Mouse (Mus musculus) midbrain, embryonic 13.5 days (tissue): Measurements from ENCODE around the gene 1110032A03Rik. TPM values are rescaled to one million over a fixed set of nuclear protein-coding genes. Genes with fewer than 3 reads are reported as not detected.

Experiments used
- ATAC-seq: fragments of 200-750 bp; cut with Nextera tagmentation; 2 replicates; pipeline ENCODE4 v1.8.0; 2017; ENCODE audit warnings: mild to moderate bottlenecking, moderate TSS enrichment, moderate library complexity
- H3K27ac ChIP-seq: fragments of 300-500 bp; sonication (generic); 2 replicates; pipeline ENCODE4 v1.5.1; 2015; ENCODE audit warnings: inconsistent platforms, mild to moderate bottlenecking, moderate library complexity
- H3K27me3 ChIP-seq: fragments of 300-500 bp; sonication (generic); 2 replicates; pipeline ENCODE4 v1.6.1; 2015; ENCODE audit warnings: mild to moderate bottlenecking, inconsistent platforms
- H3K36me3 ChIP-seq: fragments of 300-500 bp; sonication (generic); 2 replicates; pipeline ENCODE4 v1.6.1; 2015; ENCODE audit warnings: mild to moderate bottlenecking, inconsistent platforms
- H3K4me1 ChIP-seq: fragments of 300-500 bp; sonication (generic); replicated peaks from 2 replicates; pipeline ENCODE4 v1.6.1; 2015; ENCODE audit warnings: inconsistent platforms
- H3K4me2 ChIP-seq: fragments of 300-500 bp; sonication (generic); replicated peaks from 2 replicates; pipeline ENCODE4 v1.6.1; 2015; ENCODE audit warnings: moderate library complexity, mild to moderate bottlenecking, inconsistent platforms
- H3K4me3 ChIP-seq: fragments of 300-500 bp; sonication (generic); replicated peaks from 2 replicates; pipeline ENCODE4 v1.5.1; 2015; ENCODE audit warnings: mild to moderate bottlenecking, inconsistent platforms
- H3K9ac ChIP-seq: fragments of 300-500 bp; sonication (generic); replicated peaks from 2 replicates; pipeline ENCODE4 v1.6.1; 2015; ENCODE audit warnings: mild to moderate bottlenecking, inconsistent platforms
- H3K9me3 ChIP-seq: fragments of 300-500 bp; sonication (generic); 2 replicates; pipeline ENCODE4 v1.6.1; 2016; ENCODE audit warnings: mild to moderate bottlenecking, inconsistent platforms
- WGBS: fragments of 180-500 bp; shearing (Covaris S2); methylation state at CpG from one replicate; pipeline ENCODE4 v1.1.7; 2015; 5-methylcytosine and 5-hydroxymethylcytosine counted together
- polyA plus RNA-seq: library from polyadenylated mRNA; unstranded; fragments of >200 nt; fragmentation: Nextera tagmentation; extraction: Ambion mirVana; gene quantifications from 2 replicates; pipeline ENCODE4 v1.2.1, GENCODE M21; 2015

Gene 1110032A03Rik
- polyA plus RNA-seq, 1 experiment from 2014 or later: 59.9 TPM

DNA sequence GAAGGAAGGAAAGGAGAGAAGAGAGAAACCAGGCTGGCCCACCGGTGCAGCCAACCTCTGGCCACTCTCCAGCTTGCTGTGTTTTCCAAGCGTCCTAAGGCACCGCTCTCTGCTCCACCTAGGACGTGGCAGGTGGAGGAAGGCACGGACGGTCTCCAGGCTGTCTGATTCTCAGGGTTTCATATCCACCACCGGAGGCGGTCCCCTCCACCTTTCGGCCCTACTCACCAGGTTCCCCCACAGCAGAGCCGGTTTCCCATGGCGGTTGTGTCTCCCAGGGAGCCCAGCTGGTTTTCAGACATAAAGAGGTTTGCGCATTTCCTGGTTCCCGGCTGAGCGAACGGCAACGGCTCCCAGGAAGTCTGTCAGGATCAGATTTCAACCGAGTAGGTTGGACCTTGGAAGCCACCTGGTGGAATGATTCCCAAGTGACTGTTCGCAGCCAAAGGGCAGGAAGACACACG, 29.1 kb downstream of the 1110032A03Rik start, which contains the start of gene 2310030G06Rik:
Gene 2310030G06Rik, minus strand, starts transcription at position 323 of the 464 bp plus-strand sequence.
- Histone ChIP-seq H3K4me1 (peaks cover 9% of the 10 kb centered on the region; the same call in 1 of the 2 replicates), H3K36me3 (no peaks in the 10 kb centered on the region), H3K4me3 (peak within 1 kb of the TSS; percentile 37), H3K9me3 (no peaks in the 10 kb centered on the region), H3K9ac (peak within 1 kb of the TSS; percentile 30; the same call in 1 of the 2 replicates), H3K27me3 (peaks cover 13% of the 10 kb centered on the region; the same call in 1 of the 2 replicates), H3K27ac (no peak within 1 kb of the TSS), H3K4me2 (peak within 1 kb of the TSS; percentile 57)
- WGBS: 2% methylated on average over 19 of the region's 19 CpGs
- ATAC-seq: no peak

DNA sequence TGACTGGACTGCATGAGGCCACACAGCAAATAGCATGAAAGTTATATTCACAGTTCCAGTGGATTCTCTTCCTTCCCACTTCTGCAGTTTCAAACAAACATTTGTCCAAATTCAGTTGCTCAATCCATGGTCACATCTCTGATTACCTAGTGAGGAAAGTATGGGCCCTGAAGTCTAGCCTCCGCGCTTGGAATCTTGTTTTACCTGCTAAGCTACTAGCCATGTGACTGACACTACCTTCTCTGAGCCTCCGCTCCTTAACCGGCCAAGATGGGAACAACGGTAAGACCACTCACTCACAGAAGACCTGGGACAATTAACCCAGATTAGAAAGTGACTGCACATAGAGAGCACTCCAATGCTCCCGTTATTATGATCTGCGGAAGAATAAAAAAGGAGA, 29.5 kb downstream of the 1110032A03Rik start:
- Histone ChIP-seq H3K4me3 (peak overlapping the region; percentile 37), H3K27ac (no peak overlapping the region), H3K4me1 (peaks cover 9% of the 10 kb centered on the region; the same call in 1 of the 2 replicates), H3K9me3 (no peaks in the 10 kb centered on the region), H3K27me3 (peaks cover 13% of the 10 kb centered on the region; the same call in 1 of the 2 replicates), H3K4me2 (peak overlapping the region; percentile 57), H3K36me3 (no peaks in the 10 kb centered on the region), H3K9ac (no peak overlapping the region; the same call in 1 of the 2 replicates)
- ATAC-seq: no peak
- 15% methylated on average over 7 of the region's 7 CpGs for WGBS

DNA sequence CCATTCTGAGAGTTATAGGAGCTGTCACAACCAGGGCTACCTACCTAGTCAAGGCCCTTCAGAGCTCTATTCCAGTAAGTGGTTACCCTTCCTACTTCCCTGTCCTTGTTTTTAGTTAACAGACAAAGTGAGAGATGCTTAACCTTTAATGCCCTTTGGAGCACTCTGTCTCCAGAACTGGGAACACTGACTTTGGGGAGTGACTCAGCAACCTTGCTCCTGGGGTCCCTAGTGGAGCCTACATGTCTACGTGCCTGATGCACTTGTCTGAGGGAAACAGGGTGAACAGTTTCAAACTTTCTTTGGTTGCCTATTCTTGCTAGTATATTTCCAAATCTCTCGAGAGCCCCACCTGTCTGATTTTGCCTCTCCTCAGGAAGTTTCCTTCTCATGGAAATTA, 32.6 kb downstream of the 1110032A03Rik start:
- H3K27me3 ChIP-seq: peaks cover 13% of the 10 kb centered on the region; the same call in 1 of the 2 replicates
- H3K4me3 ChIP-seq: no peak overlapping the region
- 77% methylated on average over 2 of the region's 2 CpGs for WGBS
- H3K36me3 ChIP-seq: no peaks in the 10 kb centered on the region
- no peak overlapping the region for H3K9ac ChIP-seq
- no peak overlapping the region for H3K4me2 ChIP-seq
- no peaks in the 10 kb centered on the region for H3K9me3 ChIP-seq
- peaks cover 17% of the 10 kb centered on the region for H3K4me1 ChIP-seq
- ATAC-seq: no peak
- no peak overlapping the region for H3K27ac ChIP-seq

DNA sequence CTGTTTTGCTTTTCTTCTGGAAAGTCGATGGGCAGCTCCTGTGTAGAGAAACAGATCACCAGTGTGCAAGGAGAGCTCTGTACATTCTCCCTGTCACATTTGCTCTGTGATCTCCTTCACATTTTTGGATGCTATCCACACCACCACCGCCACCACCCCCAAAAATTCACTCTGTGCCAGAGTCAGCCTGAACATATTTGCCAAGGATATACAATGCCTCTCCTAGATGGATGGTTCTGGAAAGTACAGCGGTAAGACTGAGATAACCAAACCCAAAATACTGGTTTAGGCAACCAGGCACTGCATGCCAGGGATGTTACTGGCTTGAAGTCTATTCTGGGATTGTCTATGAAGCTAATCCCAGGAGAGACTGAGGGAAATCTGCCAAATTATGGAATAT, 33.1 kb downstream of the 1110032A03Rik start:
- Histone ChIP-seq H3K4me1 (peaks cover 17% of the 10 kb centered on the region), H3K27me3 (peaks cover 10% of the 10 kb centered on the region; the same call in 1 of the 2 replicates), H3K9ac (no peak overlapping the region), H3K27ac (no peak overlapping the region), H3K9me3 (no peaks in the 10 kb centered on the region), H3K4me3 (no peak overlapping the region), H3K36me3 (no peaks in the 10 kb centered on the region), H3K4me2 (no peak overlapping the region)
- no peak for ATAC-seq
- 93% methylated on average over 3 of the region's 3 CpGs for WGBS

DNA sequence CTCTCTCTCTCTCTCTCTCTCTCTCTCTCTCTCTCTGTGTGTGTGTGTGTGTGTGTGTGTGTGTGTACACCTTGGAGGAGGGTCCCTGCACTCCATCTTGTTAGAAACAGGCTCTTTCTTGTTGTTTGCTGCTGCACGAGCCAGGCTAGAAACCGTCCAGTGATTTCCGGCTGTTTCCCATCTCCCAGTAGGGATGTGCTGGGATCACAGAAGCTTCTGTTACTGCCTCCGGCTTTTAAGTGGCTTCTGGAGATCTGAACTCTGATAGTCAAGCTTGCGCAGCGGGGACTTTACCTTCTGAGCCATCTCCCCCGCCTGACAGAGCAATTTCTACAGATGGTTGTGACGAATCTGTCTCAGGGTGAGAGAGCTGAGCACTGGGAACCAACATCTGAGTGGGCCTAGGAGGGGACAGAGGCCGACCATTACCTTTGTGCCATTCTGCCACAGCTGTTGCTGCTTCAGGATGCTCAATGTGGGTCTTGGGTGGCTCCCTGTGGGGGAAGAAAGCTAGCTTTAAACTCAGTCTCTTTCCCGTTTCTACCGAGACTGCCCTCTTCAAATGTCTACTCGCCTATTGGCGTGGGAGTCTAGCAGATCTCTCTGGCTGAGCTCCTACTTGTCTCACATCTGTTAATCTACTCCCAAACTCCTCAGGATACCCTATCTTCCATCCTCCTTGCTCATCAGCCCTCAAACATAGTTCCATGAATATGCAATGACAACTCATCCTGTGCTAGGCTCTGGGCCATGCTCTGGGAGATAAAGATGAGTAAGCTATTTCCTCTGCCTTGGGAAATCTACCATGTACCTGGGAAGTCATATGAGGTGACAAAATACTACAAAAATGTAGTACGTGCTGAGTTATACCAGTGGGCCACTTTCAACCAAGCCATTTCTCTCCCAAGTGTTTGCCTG, 34.2 kb downstream of the 1110032A03Rik start:
- H3K9me3 ChIP-seq: no peaks in the 10 kb centered on the region
- H3K4me1 ChIP-seq: peaks cover 13% of the 10 kb centered on the region
- H3K9ac ChIP-seq: no peak overlapping the region
- WGBS: 90% methylated on average over 14 of the region's 14 CpGs
- H3K27me3 ChIP-seq: peaks cover 3% of the 10 kb centered on the region; the same call in 1 of the 2 replicates
- H3K27ac ChIP-seq: no peak overlapping the region
- H3K36me3 ChIP-seq: no peaks in the 10 kb centered on the region
- H3K4me2 ChIP-seq: no peak overlapping the region
- no peak for ATAC-seq
- H3K4me3 ChIP-seq: no peak overlapping the region

DNA sequence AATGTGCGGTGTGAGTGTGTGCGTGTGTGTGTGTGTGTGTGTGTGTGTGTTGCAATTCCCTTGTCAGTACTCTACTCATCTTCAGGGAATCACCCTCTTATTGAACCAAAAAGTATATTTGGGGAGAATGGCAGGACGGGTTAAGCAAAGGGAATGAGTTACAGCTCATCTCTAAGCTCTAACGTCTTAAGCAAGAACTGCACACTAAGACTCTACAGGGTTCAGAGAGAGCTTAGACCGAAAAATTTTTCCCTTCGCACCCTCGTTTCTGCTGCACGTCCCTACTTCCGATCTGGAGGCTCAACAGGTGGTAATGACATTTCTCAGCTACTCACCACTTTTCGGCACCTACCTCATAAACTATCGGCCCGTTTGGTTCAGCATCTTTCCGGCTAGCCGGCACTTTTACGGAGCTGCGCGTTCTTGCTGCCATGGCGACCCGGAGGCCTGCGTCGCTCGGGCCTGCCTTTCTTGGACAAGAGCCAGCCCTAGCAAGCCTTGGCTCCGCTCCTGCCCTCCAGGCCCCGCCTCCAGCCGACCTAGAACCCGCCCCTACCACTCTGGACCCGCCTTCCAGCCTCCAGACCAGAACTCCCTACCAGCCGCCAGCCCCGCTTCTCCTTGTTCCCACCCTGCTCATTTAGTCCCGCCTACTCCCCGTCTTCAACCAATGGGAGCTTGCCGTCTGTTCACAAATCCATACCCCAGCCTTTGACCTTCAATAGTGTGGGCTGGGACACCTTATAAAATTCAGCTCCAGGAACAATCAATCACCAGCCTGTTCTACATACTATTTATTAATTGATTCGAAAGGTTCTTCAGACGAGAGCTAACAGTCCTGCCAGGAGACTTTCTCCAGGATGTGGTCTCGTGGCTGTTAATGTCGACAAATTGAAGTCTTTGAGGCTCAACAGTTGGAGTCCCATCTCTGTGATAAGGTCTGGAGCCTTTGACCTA, 36.1 kb downstream of the 1110032A03Rik start, which contains the start of gene Dixdc1:
Gene Dixdc1, minus strand, starts transcription at position 604 of the 957 bp plus-strand sequence.
- no peaks in the 10 kb centered on the region for H3K36me3 ChIP-seq
- H3K4me2 ChIP-seq: peak within 1 kb of the TSS; percentile 59
- peak within 1 kb of the TSS; percentile 34 for H3K4me3 ChIP-seq
- peaks cover 13% of the 10 kb centered on the region for H3K4me1 ChIP-seq
- ATAC-seq: peak; percentile 97
- H3K27ac ChIP-seq: no peak within 1 kb of the TSS
- H3K27me3 ChIP-seq: no peaks in the 10 kb centered on the region
- no peak within 1 kb of the TSS for H3K9ac ChIP-seq
- H3K9me3 ChIP-seq: no peaks in the 10 kb centered on the region
- WGBS: 15% methylated on average over 36 of the region's 36 CpGs

DNA sequence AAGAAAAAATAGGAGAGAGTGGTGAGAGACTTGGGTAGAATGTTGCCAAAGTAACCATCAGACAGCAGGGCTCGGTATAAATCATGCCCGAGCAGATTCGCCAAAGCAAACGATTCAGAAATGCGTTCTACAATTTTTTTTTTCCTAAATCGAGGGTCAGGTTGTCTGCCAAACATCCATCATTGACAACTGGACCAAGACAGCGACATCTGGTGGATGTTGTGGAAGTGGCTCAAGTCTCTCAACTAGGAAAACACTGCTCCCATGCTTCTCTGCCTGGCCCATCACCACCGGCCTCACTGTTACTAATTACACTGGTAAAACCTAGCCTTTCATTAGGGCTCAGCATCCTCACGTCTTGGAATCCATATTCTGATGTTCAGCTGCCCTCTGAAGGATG, 40.3 kb downstream of the 1110032A03Rik start:
- no peaks in the 10 kb centered on the region for H3K9me3 ChIP-seq
- 4% methylated on average over 9 of the region's 9 CpGs for WGBS
- no peak overlapping the region for H3K27ac ChIP-seq
- H3K4me2 ChIP-seq: peak overlapping the region; percentile 38
- H3K4me1 ChIP-seq: peaks cover 27% of the 10 kb centered on the region
- H3K36me3 ChIP-seq: no peaks in the 10 kb centered on the region
- H3K27me3 ChIP-seq: no peaks in the 10 kb centered on the region
- H3K9ac ChIP-seq: no peak overlapping the region
- 0 out of 2 replicates have a peak overlapping the region, but pooled peaks have one; percentile 4 for H3K4me3 ChIP-seq
- ATAC-seq: no peak

DNA sequence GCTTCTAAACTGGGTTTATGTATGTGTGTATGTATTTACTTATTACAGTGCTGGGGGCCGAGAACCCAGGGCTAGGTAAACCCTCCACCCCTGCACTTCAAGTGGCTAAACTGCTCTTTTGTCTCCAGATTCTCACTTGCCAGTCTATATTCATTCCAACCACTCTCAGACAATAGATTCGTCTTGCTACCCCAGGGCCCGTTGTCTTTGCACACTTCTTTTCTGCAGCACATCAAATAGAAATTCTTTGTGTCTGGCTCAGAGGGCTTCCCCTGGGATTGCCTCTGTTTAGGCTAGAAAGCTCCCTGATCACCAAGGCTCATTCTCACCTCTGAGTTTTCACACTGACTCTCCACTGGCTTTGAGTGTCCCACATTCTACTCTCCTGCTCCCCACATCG, 42.8 kb downstream of the 1110032A03Rik start:
- Histone ChIP-seq H3K9ac (no peak overlapping the region), H3K4me1 (peaks cover 24% of the 10 kb centered on the region), H3K27ac (peak overlapping the region; percentile 22), H3K36me3 (no peaks in the 10 kb centered on the region), H3K9me3 (no peaks in the 10 kb centered on the region), H3K4me2 (no peak overlapping the region), H3K4me3 (no peak overlapping the region), H3K27me3 (no peaks in the 10 kb centered on the region)
- ATAC-seq: no peak
- 5% methylated on average over 4 of the region's 4 CpGs for WGBS

DNA sequence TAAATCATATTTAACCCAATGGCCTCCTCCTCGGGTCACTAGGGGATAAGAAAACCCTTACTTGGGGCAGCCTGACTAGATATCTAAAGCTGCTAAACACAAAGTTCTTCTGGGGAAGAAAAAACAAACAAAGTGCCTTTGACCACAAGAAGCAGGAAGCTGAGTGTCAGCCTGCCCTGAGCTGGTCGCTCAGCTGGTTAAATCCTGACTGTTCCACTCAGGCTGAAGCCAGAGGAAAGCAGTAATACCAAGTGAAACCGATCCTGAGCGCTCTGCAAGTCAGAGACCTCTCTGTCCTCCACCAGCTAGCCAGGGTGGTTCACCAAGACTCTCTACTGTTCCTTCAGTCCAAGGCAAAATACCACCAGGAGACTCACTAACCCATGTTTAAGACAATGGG, 45.7 kb downstream of the 1110032A03Rik start:
- WGBS: 67% methylated on average over 4 of the region's 4 CpGs
- Histone ChIP-seq H3K9ac (no peak overlapping the region), H3K9me3 (no peaks in the 10 kb centered on the region), H3K4me2 (no peak overlapping the region), H3K27ac (no peak overlapping the region), H3K4me3 (no peak overlapping the region), H3K36me3 (no peaks in the 10 kb centered on the region), H3K27me3 (no peaks in the 10 kb centered on the region), H3K4me1 (peaks cover 47% of the 10 kb centered on the region)
- ATAC-seq: no peak

DNA sequence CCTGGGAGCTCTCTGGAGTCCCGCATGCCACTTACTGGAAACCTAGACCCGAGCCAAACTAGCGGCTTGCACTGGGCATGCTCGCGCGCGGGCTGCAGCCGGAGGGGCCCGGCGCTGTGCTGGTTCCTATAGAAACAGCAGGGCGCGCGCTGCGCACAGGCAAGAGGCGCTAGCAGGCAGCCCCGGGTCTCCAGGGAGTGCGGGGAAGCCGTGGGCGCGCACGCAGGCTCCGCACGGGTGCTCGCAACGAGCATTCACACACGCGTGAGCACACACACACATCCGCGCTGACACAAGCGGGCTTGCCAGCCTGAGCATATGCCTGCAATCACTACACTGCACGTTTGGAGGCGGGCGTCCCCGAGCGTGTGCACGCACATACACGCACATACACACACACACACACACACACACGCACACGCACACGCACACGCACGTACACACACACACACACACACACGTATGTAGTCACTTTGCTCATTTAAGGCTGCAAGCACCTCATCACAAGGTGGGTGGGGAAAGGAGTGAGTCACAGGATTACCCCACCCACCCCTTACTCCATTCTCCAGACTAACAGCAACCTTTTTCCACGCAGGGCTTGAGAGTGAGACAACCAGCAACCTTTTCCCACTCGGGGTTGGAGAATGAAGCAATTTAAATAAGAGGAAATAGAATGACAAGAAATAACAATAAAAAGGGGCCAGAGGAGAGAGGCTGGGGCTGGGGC, 47.2 kb downstream of the 1110032A03Rik start:
- Histone ChIP-seq H3K4me1 (peaks cover 58% of the 10 kb centered on the region), H3K4me3 (peak overlapping the region; percentile 57), H3K27ac (peak overlapping the region; percentile 83), H3K27me3 (no peaks in the 10 kb centered on the region), H3K4me2 (peak overlapping the region; percentile 67), H3K9me3 (no peaks in the 10 kb centered on the region), H3K9ac (peak overlapping the region; percentile 76), H3K36me3 (no peaks in the 10 kb centered on the region)
- ATAC-seq: peak; percentile 98
- under 1% methylated on average over 45 of the region's 45 CpGs for whole genome bisulfite sequencing
